Mouse (Mus musculus) leukemia stem cell, adult 10-12 weeks (primary cell): ENCODE data around the gene Gm11034. TPM values are rescaled to one million over a fixed set of nuclear protein-coding genes. Genes with fewer than 3 reads are reported as not detected.

Experiments used
- polyA plus RNA-seq: library from polyadenylated mRNA; stranded (reverse); fragments of >175 nt; gene quantifications from 2 replicates; pipeline ENCODE4 v1.2.3, GENCODE M21; 2012; ENCODE audit warnings: low replicate concordance

Gene Gm11034
- polyA plus RNA-seq = not detected in 2 replicates

DNA sequence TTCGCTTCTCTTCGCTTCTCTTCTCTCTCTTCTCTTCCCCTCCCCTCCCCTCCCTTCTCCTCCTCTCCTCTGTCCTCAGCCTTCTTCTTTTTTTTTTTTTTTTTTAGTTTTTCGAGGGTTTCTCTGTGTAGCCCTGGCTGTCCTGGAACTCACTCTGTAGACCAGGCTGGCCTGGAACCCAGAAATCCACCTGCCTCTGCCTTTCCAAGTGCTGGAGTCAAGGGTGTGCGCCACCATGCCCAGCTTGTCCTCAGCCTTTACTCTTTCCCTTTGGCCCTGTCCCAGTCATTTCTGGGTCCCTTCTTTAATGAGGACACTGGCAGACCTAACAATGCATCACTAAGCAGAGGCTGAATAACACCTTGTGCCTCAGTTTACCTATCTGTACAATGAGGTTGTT, at the start of gene Gm11034:
Gm11034 (minus strand) TSS at position 101 of the 400 bp plus-strand sequence.

DNA sequence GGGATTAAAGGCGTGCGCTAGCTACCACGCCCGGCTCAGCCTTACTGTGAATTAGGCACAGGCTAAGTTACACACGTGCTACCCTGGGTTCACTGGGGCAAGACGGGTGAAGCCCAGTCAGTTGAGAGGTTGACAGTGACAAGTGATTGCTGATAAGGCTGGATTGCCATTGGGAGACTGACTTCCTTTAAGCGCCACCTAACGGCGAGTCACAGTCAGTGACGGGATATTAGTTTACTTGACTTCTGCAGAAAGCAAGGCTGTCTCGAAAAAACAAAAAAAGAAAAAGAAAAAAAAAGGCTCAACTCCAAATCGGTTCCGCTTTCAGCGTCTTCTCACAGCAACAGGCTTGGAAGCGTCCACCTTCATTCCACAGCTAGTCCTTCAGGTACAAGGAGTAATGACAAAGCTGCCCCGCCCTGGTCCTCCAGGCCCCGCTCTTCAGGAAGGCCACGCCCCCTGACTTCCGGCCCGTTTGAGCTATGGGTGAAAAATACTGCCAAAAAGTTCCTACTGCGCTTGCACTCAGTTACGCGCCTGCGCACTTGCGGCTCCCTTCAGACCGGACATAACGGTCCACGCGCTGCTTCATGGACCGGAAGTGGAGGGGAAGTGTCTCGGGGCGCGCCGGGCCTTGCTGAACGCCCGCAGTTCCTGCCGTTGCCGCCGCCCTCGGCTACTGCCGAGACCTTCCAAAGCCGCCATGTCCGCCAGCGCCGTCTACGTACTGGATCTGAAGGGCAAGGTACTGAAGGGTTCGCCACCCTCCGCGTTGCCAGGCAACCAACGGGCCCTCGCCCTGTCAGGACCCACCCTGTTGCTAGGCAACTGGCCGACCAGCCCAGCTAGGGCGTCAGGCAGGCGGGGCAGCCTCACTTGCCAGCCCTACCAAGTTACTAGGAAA, 26.3 kb upstream of the Gm11034 start, which contains the start of gene Ap1m1:
Ap1m1 (plus strand) TSS at position 520 of the 904 bp plus-strand sequence.

DNA sequence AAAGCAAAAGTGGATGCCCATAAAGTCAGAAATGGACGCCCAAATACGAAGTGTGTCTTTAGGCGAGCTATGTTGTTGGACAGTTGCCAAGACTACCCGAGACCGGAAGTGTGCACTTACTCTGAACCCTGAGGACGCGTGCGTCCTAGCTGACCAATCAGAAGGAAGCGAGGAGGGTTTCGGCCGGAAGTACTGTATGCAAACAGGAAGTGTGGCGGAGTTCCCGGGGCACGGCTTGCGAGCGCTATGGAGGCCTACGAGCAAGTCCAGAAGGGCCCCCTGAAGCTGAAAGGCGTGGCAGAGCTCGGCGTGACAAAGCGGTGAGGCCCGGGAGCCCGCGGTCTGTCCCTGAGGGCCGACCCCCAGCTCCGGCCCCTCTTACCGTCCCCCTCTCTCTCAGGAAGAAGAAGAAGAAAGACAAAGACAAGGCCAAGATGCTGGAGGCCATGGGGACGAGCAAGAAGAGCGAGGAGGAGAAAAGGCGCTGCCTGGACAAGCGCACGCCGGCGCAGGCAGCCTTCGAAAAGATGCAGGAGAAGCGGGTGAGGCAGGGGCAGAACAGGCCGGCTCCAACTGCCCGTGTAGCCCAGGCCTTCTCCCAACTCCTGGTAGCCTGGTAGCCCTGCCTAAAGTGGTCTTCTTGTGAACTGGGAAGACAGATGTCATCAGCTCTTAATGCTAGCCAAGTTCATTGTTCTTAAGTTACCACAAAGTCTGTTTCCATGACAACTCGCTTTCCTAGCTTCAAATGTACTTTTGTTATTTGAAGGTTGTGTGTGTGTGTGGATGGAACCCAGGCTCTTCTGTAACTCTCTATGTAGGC, 6.3 kb upstream of the Gm11034 start, which contains the start of gene Fam32a:
Fam32a (plus strand) TSS at position 190 of the 823 bp plus-strand sequence.

DNA sequence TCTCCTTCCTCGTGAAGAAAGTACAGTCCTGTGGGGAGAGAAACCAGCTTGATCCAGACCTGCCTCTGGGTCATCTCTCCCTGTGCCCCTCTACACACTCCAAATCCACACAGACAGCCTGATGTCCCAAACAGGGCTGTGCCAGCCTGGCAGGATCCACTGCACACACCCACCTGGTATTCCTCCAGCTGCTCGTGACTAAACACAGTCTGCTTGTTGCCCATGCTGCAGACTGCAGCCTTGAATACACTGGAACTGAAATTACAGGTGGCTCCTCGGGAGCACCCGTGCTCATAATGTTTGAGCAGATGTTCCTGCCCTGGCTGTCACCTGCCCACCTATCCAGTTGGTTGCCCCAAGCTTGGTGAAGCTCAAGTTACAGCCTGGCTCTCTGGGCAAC, 685 bp downstream of the Gm11034 start, which contains the start of gene Cib3:
Cib3 (minus strand) TSS at position 87 of the 400 bp plus-strand sequence.

DNA sequence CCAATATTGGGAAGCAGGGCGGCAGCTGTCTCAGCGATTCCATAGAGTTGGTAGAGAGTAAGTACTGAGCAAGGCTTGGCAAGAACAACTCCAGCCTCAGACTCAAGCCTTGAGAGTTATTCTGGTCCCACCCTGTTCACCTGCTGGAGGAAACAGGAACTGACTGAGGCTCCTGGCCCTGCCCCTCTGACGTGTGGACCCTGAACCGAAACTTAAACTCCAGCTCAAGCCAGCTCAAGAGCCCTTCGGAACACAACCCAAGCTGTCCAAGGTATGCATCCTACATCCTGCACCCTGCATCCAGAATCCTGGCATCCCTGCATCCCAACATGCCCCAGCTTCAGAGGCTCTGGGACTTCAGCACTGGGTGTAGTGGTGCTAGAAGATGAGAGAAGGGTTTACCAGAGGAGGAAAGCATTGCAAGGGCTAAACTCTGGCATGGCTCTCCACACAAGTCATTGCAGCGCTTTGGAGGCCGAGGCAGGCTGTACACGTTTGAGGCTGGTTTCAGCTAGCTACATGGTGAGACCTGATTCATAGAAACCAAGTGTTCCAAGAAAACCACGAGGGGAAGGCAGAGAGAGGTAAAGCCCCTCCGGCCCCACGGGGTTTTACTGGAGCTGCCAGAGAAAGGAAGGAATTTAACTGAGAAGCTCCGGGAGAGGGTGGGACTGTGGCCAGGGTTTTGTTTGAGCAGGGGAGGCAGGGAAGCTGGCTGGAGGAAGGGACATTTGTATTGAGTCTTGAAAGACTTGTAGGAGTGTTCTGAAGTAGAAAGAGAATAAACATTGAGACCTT, 23.8 kb downstream of the Gm11034 start, which contains the start of gene Hsh2d:
Hsh2d (plus strand) TSS at position 222 of the 798 bp plus-strand sequence.

Other genes starting within 250 kb of the Gm11034 start
- 6.8 and 30.5 TPM in 2 replicates for gene Cyp4f18, start 204.0 kb downstream of the Gm11034 start, polyA plus RNA-seq
- gene Olfr372, start 172.4 kb downstream of the Gm11034 start, polyA plus RNA-seq = not detected in 2 replicates
- 0.06 TPM in 1 of 2 replicates, not detected in the other for gene Olfr373, start 130.5 kb downstream of the Gm11034 start, polyA plus RNA-seq
- gene Olfr374, start 106.6 kb downstream of the Gm11034 start, polyA plus RNA-seq = 0.02 TPM in 1 of 2 replicates, not detected in the other
- gene Tpm4, start 78.7 kb downstream of the Gm11034 start, polyA plus RNA-seq = 15.1 and 15.6 TPM in 2 replicates
- gene Rab8a, start 52.4 kb downstream of the Gm11034 start, polyA plus RNA-seq = 24.9 and 70.2 TPM in 2 replicates
- gene Hsh2d, start 24.0 kb downstream of the Gm11034 start, polyA plus RNA-seq = 4.4 and 24.5 TPM in 2 replicates
- not detected in 2 replicates for gene Cib3, start 799 bp downstream of the Gm11034 start, polyA plus RNA-seq
- gene Fam32a, start 6.1 kb upstream of the Gm11034 start, polyA plus RNA-seq = 18.2 and 24.8 TPM in 2 replicates
- gene Ap1m1, start 26.4 kb upstream of the Gm11034 start, polyA plus RNA-seq = 191 and 210 TPM in 2 replicates
- gene Gm10282, start 91.6 kb upstream of the Gm11034 start, polyA plus RNA-seq = 10.7 and 26.0 TPM in 2 replicates
- 116 and 306 TPM in 2 replicates for gene Klf2, start 105.4 kb upstream of the Gm11034 start, polyA plus RNA-seq
- 8.6 and 16.4 TPM in 2 replicates for gene Eps15l1, start 207.8 kb upstream of the Gm11034 start, polyA plus RNA-seq
- not detected in 2 replicates for gene Calr3, start 230.2 kb upstream of the Gm11034 start, polyA plus RNA-seq
- gene 1700030K09Rik, start 230.2 kb upstream of the Gm11034 start, polyA plus RNA-seq = 1.0 and 3.1 TPM in 2 replicates